Mouse (Mus musculus) gastrocnemius, postnatal 36 days (tissue): ENCODE measurements around the gene Tgif1. TPM values are rescaled to one million over a fixed set of nuclear protein-coding genes. Genes with fewer than 3 reads are reported as not detected.

Experiments used
- DNase-seq, 2 experiments: peaks; one replicate each; pipeline ENCODE4 v3.0.0; 2022
- intact Hi-C: fragments of 180-260 bp; cut with DNase I; formaldehyde crosslinking; loops from one replicate; pipeline ENCODE4 v1.15.1; 2025
- long read RNA-seq, 2 experiments: library from polyadenylated mRNA; stranded (forward); transcript quantifications; one replicate each; pipeline ENCODE4 v2.0.0; 2021
- total RNA-seq, 2 experiments: library from RNA; stranded (reverse); gene quantifications; 2 replicates each; pipeline ENCODE4 v1.2.3; 2021

Tgif1 gene
- total RNA-seq, result 1 to 10 TPM; 5.8 to 6.0 TPM
- long read RNA-seq, experiment 1, partial matches to known transcripts, result 1 of 3 reads
- long read RNA-seq, experiment 1, other reads (novel, unspliced or antisense), result 0 of 3 reads
- long read RNA-seq, experiment 2, partial matches to known transcripts, result 0 of 2 reads
- long read RNA-seq, experiment 2, other reads (novel, unspliced or antisense), result 1 of 2 reads

GRCm38 (mm10) chr17:70853436-70853905 is at the start of gene Tgif1:
Tgif1 (minus strand) TSS chr17:70853546.
- peak; percentile 19 to 56 for DNase-seq
- intact Hi-C loops, result no loop called here

- intact Hi-C loops, result no loop called here
- DNase-seq, result no peak
Measured at GRCm38 (mm10) chr17:70900660-70901059, 47.3 kb upstream of the Tgif1 start.

GRCm38 (mm10) chr17:70899642-70900041 is 46.3 kb upstream of the Tgif1 start:
- no peak for DNase-seq
- intact Hi-C loops, result no loop called here

GRCm38 (mm10) chr17:70894867-70895266 is 41.5 kb upstream of the Tgif1 start:
- peak; percentile 33 to 44 for DNase-seq

GRCm38 (mm10) chr17:70893151-70893550 is 39.8 kb upstream of the Tgif1 start:
- DNase-seq, result no peak
- intact Hi-C loops, result no loop called here

More at GRCm38 (mm10) chr17:70894867-70895266, 41.5 kb upstream of the Tgif1 start:
- intact Hi-C loops, result no loop called here

GRCm38 (mm10) chr17:70892288-70893096 is 39.1 kb upstream of the Tgif1 start:
- intact Hi-C loops, result no loop called here
- no peak for DNase-seq

GRCm38 (mm10) chr17:70890571-70890970 is 37.2 kb upstream of the Tgif1 start:
- intact Hi-C loops, result no loop called here
- no peak for DNase-seq

- no peak for DNase-seq
- intact Hi-C loops, result no loop called here
Measured at GRCm38 (mm10) chr17:70888657-70889056, 35.3 kb upstream of the Tgif1 start.

- intact Hi-C loops, result no loop called here
- DNase-seq, result no peak
Measured at GRCm38 (mm10) chr17:70887848-70888247, 34.5 kb upstream of the Tgif1 start.

- DNase-seq, result no peak
- intact Hi-C loops, result no loop called here
Measured at GRCm38 (mm10) chr17:70886641-70887391, 33.5 kb upstream of the Tgif1 start.

GRCm38 (mm10) chr17:70885868-70886267 is 32.5 kb upstream of the Tgif1 start:
- no peak for DNase-seq
- intact Hi-C loops, result no loop called here

GRCm38 (mm10) chr17:70881934-70882333 is 28.6 kb upstream of the Tgif1 start:
- DNase-seq, result no peak
- intact Hi-C loops, result no loop called here

- intact Hi-C loops, result no loop called here
- DNase-seq, result no peak
Measured at GRCm38 (mm10) chr17:70881194-70881593, 27.8 kb upstream of the Tgif1 start.

GRCm38 (mm10) chr17:70878237-70878636 is 24.9 kb upstream of the Tgif1 start:
- intact Hi-C loops, result no loop called here
- DNase-seq, result no peak

GRCm38 (mm10) chr17:70873778-70874124 is 20.4 kb upstream of the Tgif1 start:
- intact Hi-C loops, result no loop called here
- DNase-seq, result no peak

GRCm38 (mm10) chr17:70872936-70873777 is 19.8 kb upstream of the Tgif1 start:
- intact Hi-C loops, result no loop called here
- DNase-seq, result no peak

GRCm38 (mm10) chr17:70872094-70872929 is 19.0 kb upstream of the Tgif1 start:
- intact Hi-C loops, result no loop called here
- no peak for DNase-seq

GRCm38 (mm10) chr17:70871676-70872075 is 18.3 kb upstream of the Tgif1 start:
- intact Hi-C loops, result no loop called here
- DNase-seq, result no peak

GRCm38 (mm10) chr17:70870581-70870980 is 17.2 kb upstream of the Tgif1 start:
- no peak for DNase-seq
- intact Hi-C loops, result no loop called here
